Comparison of ENCODE assay signal across 12 mouse cellular contexts in the genomic region with DNA sequence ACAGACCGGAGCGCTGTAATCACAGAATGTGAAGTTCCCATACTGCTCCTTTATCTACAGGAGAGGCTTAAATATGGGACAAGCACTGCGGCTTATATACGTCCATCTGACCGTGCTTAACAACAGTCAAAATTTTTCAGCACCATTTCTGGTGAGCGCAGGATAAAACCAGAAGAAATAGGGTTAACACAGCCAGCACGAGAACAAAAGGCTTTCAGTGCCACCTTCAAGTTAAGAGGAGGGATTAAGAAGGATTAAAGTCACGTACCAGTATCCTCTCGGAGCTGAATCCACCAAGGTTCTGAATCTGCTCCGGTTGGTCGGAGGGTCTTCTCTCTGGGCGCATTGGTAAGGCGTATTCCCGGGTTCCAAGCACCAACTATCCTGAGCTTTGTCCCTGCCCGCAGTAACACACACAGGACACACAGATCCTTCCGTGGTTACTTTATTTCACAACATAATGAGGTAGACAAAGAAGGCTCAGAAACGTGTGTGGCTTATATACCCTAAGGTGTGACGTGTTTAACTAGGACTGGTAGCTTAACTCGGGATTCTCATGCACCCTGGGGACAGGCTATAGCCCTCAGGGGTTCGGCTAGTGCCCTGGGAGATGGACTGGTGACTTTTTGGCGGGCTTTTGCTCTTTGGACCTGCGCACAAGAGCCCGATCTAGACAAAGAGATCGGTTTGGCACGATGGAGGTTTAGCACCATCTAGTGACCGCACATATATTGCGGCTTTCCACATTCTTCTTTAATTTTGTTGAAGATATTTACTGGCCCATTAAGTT. TPM values are rescaled to one million over a fixed set of nuclear protein-coding genes. Genes with fewer than 3 reads are reported as not detected.
DNase-seq lines count a peak whose midpoint lies in the region; ATAC-seq and TF ChIP-seq lines count a peak whose summit lies in the region.
"Not testable (repeated sequence)": the region's sequence is repeated elsewhere in the genome, so short reads cannot be mapped to it uniquely, and the experiment has no call there.
"Had no signal": no experiment of that assay in that cellular context is flagged by ENCODE, and none has a peak within 500 bp of the region (broad histone marks: within the 10 kb centered on the region; RNA-seq: fewer than 3 reads in every experiment).

No protein-coding gene starts in this region.

- peak overlapping the region; percentile 41 for H3K9ac ChIP-seq in forebrain, embryonic 12.5 days
- 0 out of 2 replicates have a peak overlapping the region, but pooled peaks have one; percentile 15 for H3K9ac ChIP-seq in heart, postnatal 0 days (replicated peaks; ENCODE audit: low read depth, low read length)
- H3K9ac ChIP-seq in liver, embryonic 13.5 days; stomach, embryonic 15.5 days: not testable (repeated sequence)
- H3K9ac ChIP-seq in midbrain, embryonic 15.5 days: peak overlapping the region; percentile 42

- not testable (repeated sequence) for TF ChIP-seq CTCF in brain, embryonic 14.5 days (IDR thresholded peaks at IDR 0.05; ENCODE audit: borderline replicate concordance, extremely low read depth, insufficient read depth, insufficient read length)
- TF ChIP-seq CTCF in heart, postnatal 0 days (IDR thresholded peaks at IDR 0.05; ENCODE audit: low read depth): peak; percentile 24; the same call in 1 of the 2 replicates
- 0 out of 2 replicates have a peak, but pooled peaks have one; percentile 16 for TF ChIP-seq CTCF in kidney, adult 2 months (conservative IDR thresholded peaks at IDR 0.05; ENCODE audit: insufficient read depth, insufficient read length, low read depth, low read length)

- not testable (repeated sequence) for TF ChIP-seq EP300 in heart, postnatal 0 days (IDR thresholded peaks at IDR 0.05; ENCODE audit: low read depth)

- not testable (repeated sequence) for H3K9me3 ChIP-seq in forebrain, embryonic 12.5 days; heart, postnatal 0 days (replicated peaks; ENCODE audit: control insufficient read depth, low read length); liver, embryonic 13.5 days (replicated peaks); midbrain, embryonic 15.5 days; stomach, embryonic 15.5 days

- H3K4me3 ChIP-seq in forebrain, embryonic 12.5 days (replicated peaks): peak overlapping the region; percentile 32
- H3K4me3 ChIP-seq in heart, postnatal 0 days (ENCODE audit: low read depth, low read length): peak overlapping the region; percentile 16; the same call in 1 of the 2 replicates
- H3K4me3 ChIP-seq in kidney, adult 2 months (ENCODE audit: insufficient read depth, low read depth, low read length); liver, embryonic 13.5 days (replicated peaks): not testable (repeated sequence)
- peak overlapping the region; percentile 40 for H3K4me3 ChIP-seq in midbrain, embryonic 15.5 days
- H3K4me3 ChIP-seq in stomach, embryonic 15.5 days (replicated peaks): peak overlapping the region; percentile 27

- peak; percentile 7 to 14 for DNase-seq in B cell, adult 2 months
- DNase-seq in brain, embryonic 14.5 days (ENCODE audit: low read depth): peak; percentile 71
- not testable (repeated sequence) for DNase-seq in heart, postnatal 0 days (ENCODE audit: low spot score); liver, embryonic 13.5 days
- peak; percentile 8 for DNase-seq in kidney, adult 2 months

- peak; percentile 92 for ATAC-seq in forebrain, embryonic 12.5 days (ENCODE audit: low FRiP score)
- ATAC-seq in heart, postnatal 0 days (ENCODE audit: insufficient read depth, low read depth); liver, embryonic 13.5 days (ENCODE audit: low read depth); stomach, embryonic 15.5 days (ENCODE audit: insufficient read depth, low FRiP score, low read depth): not testable (repeated sequence)
- peak; percentile 96 for ATAC-seq in midbrain, embryonic 15.5 days (replicated peaks)

- 17% methylated on average over 27 of the region's 27 CpGs for WGBS in forebrain, embryonic 12.5 days
- WGBS in heart, postnatal 0 days: 36% methylated on average over 27 of the region's 27 CpGs
- 31% methylated on average over 27 of the region's 27 CpGs for WGBS in kidney, adult 2 months
- WGBS in liver, embryonic 13.5 days (ENCODE audit: insufficient replicate concordance): 36% methylated on average over 27 of the region's 27 CpGs
- 18% methylated on average over 27 of the region's 27 CpGs for WGBS in midbrain, embryonic 15.5 days
- 43% methylated on average over 27 of the region's 27 CpGs for WGBS in stomach, embryonic 15.5 days

- TF ChIP-seq POLR2A in brain, embryonic 14.5 days (IDR thresholded peaks at IDR 0.05; ENCODE audit: borderline replicate concordance, extremely low read depth, insufficient read depth, insufficient read length, poor library complexity, severe bottlenecking); kidney, adult 2 months (IDR thresholded peaks at IDR 0.05; ENCODE audit: low read depth, low read length): not testable (repeated sequence)

- peak overlapping the region; percentile 54 for H3K4me2 ChIP-seq in forebrain, embryonic 12.5 days
- peak overlapping the region; percentile 48 for H3K4me2 ChIP-seq in heart, postnatal 0 days (ENCODE audit: low read depth, low read length)
- H3K4me2 ChIP-seq in liver, embryonic 13.5 days: 0 out of 2 replicates have a peak overlapping the region, but pooled peaks have one; percentile 4
- H3K4me2 ChIP-seq in midbrain, embryonic 15.5 days: peak overlapping the region; percentile 49
- H3K4me2 ChIP-seq in stomach, embryonic 15.5 days: peak overlapping the region; percentile 47

- not testable (repeated sequence) for H3K27me3 ChIP-seq in forebrain, embryonic 12.5 days; heart, postnatal 0 days (ENCODE audit: control insufficient read depth, insufficient read depth, low read length); kidney, adult 2 months (replicated peaks; ENCODE audit: control insufficient read depth, insufficient read depth, low read length); liver, embryonic 13.5 days; midbrain, embryonic 15.5 days (replicated peaks); stomach, embryonic 15.5 days (replicated peaks)

- not testable (repeated sequence) for H3K4me1 ChIP-seq in forebrain, embryonic 12.5 days; heart, postnatal 0 days (ENCODE audit: control insufficient read depth, insufficient read depth); kidney, adult 2 months (ENCODE audit: control insufficient read depth, insufficient read depth, low read length); liver, embryonic 13.5 days (replicated peaks); midbrain, embryonic 15.5 days; stomach, embryonic 15.5 days

- not testable (repeated sequence) for H3K27ac ChIP-seq in forebrain, embryonic 12.5 days; heart, postnatal 0 days (ENCODE audit: low read depth); kidney, adult 2 months (ENCODE audit: insufficient read depth, low read depth, low read length); liver, embryonic 13.5 days; stomach, embryonic 15.5 days
- H3K27ac ChIP-seq in midbrain, embryonic 15.5 days: peak overlapping the region; percentile 68

- not testable (repeated sequence) for H3K36me3 ChIP-seq in forebrain, embryonic 12.5 days (replicated peaks); heart, postnatal 0 days (replicated peaks; ENCODE audit: control insufficient read depth, insufficient read depth, low read length); kidney, adult 2 months (ENCODE audit: control insufficient read depth, insufficient read depth, low read length); liver, embryonic 13.5 days; midbrain, embryonic 15.5 days (replicated peaks); stomach, embryonic 15.5 days

RNA-seq across cellular contexts. Expression of a gene that starts 41.9 kb away (rescaled TPM):
- polyA plus RNA-seq in brain, embryonic 14.5 days (2012; rRNA removed): not detected in 2 replicates
- polyA plus RNA-seq in forebrain, embryonic 12.5 days (2016; fragmentation: Nextera tagmentation; extraction: Ambion mirVana): not detected in 2 replicates
- total RNA-seq in heart, postnatal 0 days (2014; rRNA removed; ENCODE audit: low replicate concordance): not detected in 2 replicates
- polyA plus RNA-seq in heart, postnatal 0 days (2015; fragmentation: Nextera tagmentation; extraction: Ambion mirVana): not detected in 2 replicates
- polyA plus RNA-seq in kidney, adult 2 months (2012; rRNA removed): not detected in 2 replicates
- polyA plus RNA-seq in liver, embryonic 13.5 days (2015; fragmentation: Nextera tagmentation; extraction: Ambion mirVana): not detected in 2 replicates
- polyA plus RNA-seq in midbrain, embryonic 15.5 days (2015; fragmentation: Nextera tagmentation; extraction: Ambion mirVana): not detected in 2 replicates
- polyA plus RNA-seq in stomach, embryonic 15.5 days (2015; fragmentation: Nextera tagmentation; extraction: Ambion mirVana): not detected in 2 replicates
- total RNA-seq: left cerebral cortex, postnatal 10 days; megakaryocyte, adult 5-6 weeks had no signal
- polyA plus RNA-seq: cerebellum, adult 2 months; gonadal fat pad, adult 2 months had no signal

Comparison
In these comparisons a context has a peak if more than half of its experiments do, and no peak if none do; other contexts are left out.
1. H3K4me2 ChIP-seq: peak in every context shown above with its lines; median percentile 54 in forebrain, embryonic 12.5 days; 49 in midbrain, embryonic 15.5 days; 48 in heart, postnatal 0 days; 47 in stomach, embryonic 15.5 days; 4 in liver, embryonic 13.5 days.